Mouse (Mus musculus) kidney, adult 2 months (tissue): ENCODE data around the gene Rbbp4. TPM values are rescaled to one million over a fixed set of nuclear protein-coding genes. Genes with fewer than 3 reads are reported as not detected.

Experiments used
- DNase-seq: peaks from one replicate; pipeline ENCODE4 v3.0.0; 2021
- H3K27ac ChIP-seq: fragments of 200-500 bp; 2 replicates; pipeline ENCODE4 v1.5.1; 2012; ENCODE audit warnings: low read depth, low read length, control low read depth, inconsistent platforms; ENCODE audit not compliant: insufficient read depth
- H3K27me3 ChIP-seq: fragments of 200-500 bp; replicated peaks from 2 replicates; pipeline ENCODE4 v1.6.1; 2012; ENCODE audit warnings: mild to moderate bottlenecking, moderate library complexity, low read length, inconsistent platforms; ENCODE audit not compliant: control insufficient read depth, insufficient read depth
- H3K36me3 ChIP-seq: fragments of 200-500 bp; 2 replicates; pipeline ENCODE4 v1.6.1; 2012; ENCODE audit warnings: mild to moderate bottlenecking, moderate library complexity, low read length, inconsistent platforms; ENCODE audit not compliant: control insufficient read depth, insufficient read depth
- H3K4me1 ChIP-seq: fragments of 200-500 bp; 2 replicates; pipeline ENCODE4 v1.6.1; 2011; ENCODE audit warnings: low read length; ENCODE audit not compliant: control insufficient read depth, insufficient read depth
- H3K4me3 ChIP-seq: fragments of 200-500 bp; 2 replicates; pipeline ENCODE4 v1.5.1; 2011; ENCODE audit warnings: mild to moderate bottlenecking, low read depth, low read length, control low read depth; ENCODE audit not compliant: insufficient read depth
- CTCF ChIP-seq: fragments of 200-500 bp; conservative IDR thresholded peaks from 2 replicates; pipeline ENCODE4 v1.5.1; 2011; ENCODE audit warnings: low read depth, mild to moderate bottlenecking, control low read depth, low read length, moderate library complexity, mixed read lengths; ENCODE audit not compliant: insufficient read depth, insufficient read length
- POLR2A ChIP-seq: fragments of 200-500 bp; IDR thresholded peaks from one replicate; pipeline ENCODE4 v1.6.1; 2011; ENCODE audit warnings: low read depth, low read length, control low read depth
- WGBS: fragments of 180-500 bp; shearing (Covaris S2); methylation state at CpG from one replicate; pipeline ENCODE4 v1.1.7; 2018; 5-methylcytosine and 5-hydroxymethylcytosine counted together
- polyA plus RNA-seq: library from polyadenylated mRNA; depleted of rRNA; stranded (reverse); fragments of >200 nt; gene quantifications from 2 replicates; pipeline ENCODE4 v1.2.3, GENCODE M21; 2012

Rbbp4 gene
- polyA plus RNA-seq, 1 experiment, result 36.7 TPM

- TF ChIP-seq POLR2A, result no peak
- TF ChIP-seq CTCF, result no peak
- peak overlapping the region; percentile 38 for H3K4me3 ChIP-seq
- peak; percentile 93 for DNase-seq
Measured at GRCm38 (mm10) chr4:129271991-129272755, 63.0 kb downstream of the Rbbp4 start.

GRCm38 (mm10) chr4:129268698-129269097 is 66.5 kb downstream of the Rbbp4 start:
- Histone ChIP-seq H3K27ac (no peak overlapping the region), H3K36me3 (no peaks in the 10 kb centered on the region), H3K4me3 (no peak overlapping the region), H3K4me1 (peaks cover 5% of the 10 kb centered on the region; the same call in 1 of the 2 replicates), H3K27me3 (no peaks in the 10 kb centered on the region)
- WGBS, result 50% methylated on average over 1 of the region's 1 CpGs
- TF ChIP-seq POLR2A, result no peak
- TF ChIP-seq CTCF, result no peak
- no peak for DNase-seq

More at GRCm38 (mm10) chr4:129271991-129272755, 63.0 kb downstream of the Rbbp4 start:
- Histone ChIP-seq H3K4me1 (peaks cover 5% of the 10 kb centered on the region; the same call in 1 of the 2 replicates), H3K27me3 (no peaks in the 10 kb centered on the region), H3K36me3 (no peaks in the 10 kb centered on the region), H3K27ac (peak overlapping the region; percentile 85; the same call in 1 of the 2 replicates)
- 22% methylated on average over 15 of the region's 15 CpGs for WGBS

- Histone ChIP-seq H3K27ac (no peak overlapping the region), H3K4me3 (no peak overlapping the region), H3K4me1 (0 out of 2 replicates have a peak, but pooled peaks cover 4% of the 10 kb centered on the region), H3K27me3 (no peaks in the 10 kb centered on the region), H3K36me3 (no peaks in the 10 kb centered on the region)
- WGBS, result 86% methylated on average over 5 of the region's 5 CpGs
- DNase-seq, result no peak
- no peak for TF ChIP-seq POLR2A
- TF ChIP-seq CTCF, result no peak
Measured at GRCm38 (mm10) chr4:129266821-129267220, 68.3 kb downstream of the Rbbp4 start.

GRCm38 (mm10) chr4:129266191-129266590 is 69.0 kb downstream of the Rbbp4 start:
- H3K36me3 ChIP-seq, result no peaks in the 10 kb centered on the region
- TF ChIP-seq CTCF (no peak), POLR2A (no peak)
- H3K4me1 ChIP-seq, result 0 out of 2 replicates have a peak, but pooled peaks cover 4% of the 10 kb centered on the region
- H3K27ac ChIP-seq, result no peak overlapping the region
- no peak for DNase-seq
- 83% methylated on average over 4 of the region's 4 CpGs for WGBS
- no peaks in the 10 kb centered on the region for H3K27me3 ChIP-seq
- H3K4me3 ChIP-seq, result no peak overlapping the region

- peak overlapping the region; percentile 18; the same call in 1 of the 2 replicates for H3K27ac ChIP-seq
Measured at GRCm38 (mm10) chr4:129263225-129264021, 71.7 kb downstream of the Rbbp4 start.

GRCm38 (mm10) chr4:129261196-129261595 is 74.0 kb downstream of the Rbbp4 start, which contains the start of gene C77080:
C77080 (minus strand) TSS chr4:129261404.
- Histone ChIP-seq H3K36me3 (no peaks in the 10 kb centered on the region), H3K4me1 (peaks cover 7% of the 10 kb centered on the region; the same call in 1 of the 2 replicates), H3K27ac (no peak within 1 kb of the TSS), H3K4me3 (no peak within 1 kb of the TSS), H3K27me3 (no peaks in the 10 kb centered on the region)
- no peak for DNase-seq
- WGBS, result 47% methylated on average over 3 of the region's 4 CpGs
- TF ChIP-seq CTCF (no peak), POLR2A (no peak)

More at GRCm38 (mm10) chr4:129263225-129264021, 71.7 kb downstream of the Rbbp4 start:
- peak; percentile 75 for DNase-seq
- TF ChIP-seq POLR2A, result no peak
- no peak for TF ChIP-seq CTCF
- no peaks in the 10 kb centered on the region for H3K27me3 ChIP-seq
- no peak overlapping the region for H3K4me3 ChIP-seq
- H3K4me1 ChIP-seq, result 0 out of 2 replicates have a peak, but pooled peaks cover 4% of the 10 kb centered on the region
- no peaks in the 10 kb centered on the region for H3K36me3 ChIP-seq
- 31% methylated on average over 19 of the region's 19 CpGs for WGBS
